Mouse (Mus musculus): ENCODE measurements around the gene Gm4450. TPM values are rescaled to one million over a fixed set of nuclear protein-coding genes. Genes with fewer than 3 reads are reported as not detected.
"Not testable (repeated sequence)": the region's sequence is repeated elsewhere in the genome, so short reads cannot be mapped to it uniquely, and the experiment has no call there.

Gene Gm4450
- polyA plus RNA-seq (2016; fragmentation: Nextera tagmentation; extraction: Ambion mirVana): not detected in 2 replicates

DNA sequence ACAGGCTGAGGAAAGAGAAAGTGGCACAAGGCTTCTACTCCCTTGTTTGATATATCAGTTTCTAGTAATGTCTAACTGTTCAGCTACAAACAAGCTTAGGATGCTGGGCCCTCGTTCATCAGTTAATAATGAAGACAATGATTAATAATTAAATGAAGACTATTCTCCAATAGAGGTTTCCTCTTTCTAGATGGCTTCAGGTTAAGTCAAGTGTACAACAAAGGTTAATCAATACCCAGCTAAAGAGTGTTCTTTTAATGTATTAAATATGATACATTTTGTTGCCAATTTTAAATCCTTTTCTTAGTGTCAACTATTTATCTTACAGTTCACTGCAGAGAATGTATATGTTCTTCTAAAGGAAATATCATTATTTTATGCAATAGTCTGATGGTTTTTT lies at the start of gene Gm4450:
TSS of gene Gm4450 (minus strand) at position 101 of the 400 bp plus-strand sequence.
- WGBS: 90% methylated on average over 1 of the region's 1 CpGs
- H3K27me3 ChIP-seq (ENCODE audit: low read depth, poor library complexity, severe bottlenecking); H3K4me3 ChIP-seq; DNase-seq (ENCODE audit: low spot score); H3K27ac ChIP-seq (replicated peaks); H3K9me3 ChIP-seq (replicated peaks); H3K36me3 ChIP-seq; H3K4me1 ChIP-seq: not testable (repeated sequence)

DNA sequence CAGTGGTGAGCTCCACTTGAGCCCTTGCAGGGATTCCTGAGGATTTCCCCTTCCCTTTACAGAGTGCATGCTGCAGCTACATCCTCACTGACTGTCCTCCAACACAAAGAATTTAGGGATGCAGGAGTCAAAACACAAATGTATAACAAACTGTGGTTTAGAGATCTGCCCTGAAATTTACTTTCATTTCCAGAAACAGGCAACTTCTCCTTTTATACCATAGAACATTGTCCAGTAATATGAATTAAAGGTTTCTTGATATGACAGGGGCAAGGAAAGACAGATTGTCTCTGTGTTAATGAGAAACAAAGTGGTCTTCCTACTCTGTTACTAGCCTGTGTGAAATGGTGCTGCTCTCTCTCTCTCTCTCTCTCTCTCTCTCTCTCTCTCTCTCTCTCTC lies 40.5 kb upstream of the Gm4450 start:
- not testable (repeated sequence) for H3K4me1 ChIP-seq; H3K4me3 ChIP-seq; H3K36me3 ChIP-seq; H3K9me3 ChIP-seq (replicated peaks); H3K27ac ChIP-seq (replicated peaks); H3K27me3 ChIP-seq (ENCODE audit: low read depth, poor library complexity, severe bottlenecking); DNase-seq (ENCODE audit: low spot score)

DNA sequence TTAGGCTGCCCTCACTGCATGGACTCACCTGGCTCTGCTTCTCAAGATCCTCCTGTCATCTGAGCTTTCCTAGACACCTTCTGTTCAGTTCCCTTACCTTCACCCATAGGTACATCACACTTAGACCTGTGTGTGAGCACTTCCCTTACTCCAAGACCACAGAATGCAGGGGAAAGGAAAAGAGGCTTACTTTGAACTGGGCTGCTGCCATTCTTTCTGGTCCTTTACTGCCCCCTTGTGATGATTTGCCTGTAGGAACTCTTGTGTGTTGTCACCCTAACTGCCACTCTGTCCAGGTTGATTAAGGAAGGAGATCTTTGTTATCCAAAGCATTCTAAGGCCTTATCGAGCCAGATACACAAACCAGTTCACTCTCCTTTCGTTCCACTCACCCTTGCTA lies 39.8 kb upstream of the Gm4450 start:
- H3K4me3 ChIP-seq; H3K27me3 ChIP-seq (ENCODE audit: low read depth, poor library complexity, severe bottlenecking); H3K9me3 ChIP-seq (replicated peaks); H3K27ac ChIP-seq (replicated peaks); H3K4me1 ChIP-seq; H3K36me3 ChIP-seq; DNase-seq (ENCODE audit: low spot score): not testable (repeated sequence)
- WGBS: no CpG with 5 or more reads among the region's 2 CpGs

DNA sequence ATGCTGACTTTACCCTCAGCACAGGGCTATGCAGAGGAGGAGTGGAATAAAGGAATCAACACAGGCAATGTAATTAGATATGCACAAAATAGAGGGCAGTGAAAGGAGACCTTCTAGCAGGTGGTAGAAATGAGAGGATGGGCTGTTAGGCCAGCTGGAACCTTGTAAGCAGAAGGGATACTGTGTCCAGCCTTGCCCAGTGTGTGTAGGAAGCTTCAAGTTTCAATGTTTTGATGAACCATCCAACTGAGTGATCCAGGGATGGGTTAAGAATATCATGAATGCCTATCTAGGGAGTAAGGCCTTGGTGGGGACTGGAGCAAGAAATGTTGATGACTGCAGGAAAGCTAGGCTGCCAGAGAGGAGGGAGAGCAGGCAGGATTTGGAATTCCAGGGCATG lies 38.1 kb upstream of the Gm4450 start:
- DNase-seq (ENCODE audit: low spot score); H3K36me3 ChIP-seq; H3K27me3 ChIP-seq (ENCODE audit: low read depth, poor library complexity, severe bottlenecking); H3K9me3 ChIP-seq (replicated peaks); H3K4me3 ChIP-seq; H3K4me1 ChIP-seq; H3K27ac ChIP-seq (replicated peaks): not testable (repeated sequence)

DNA sequence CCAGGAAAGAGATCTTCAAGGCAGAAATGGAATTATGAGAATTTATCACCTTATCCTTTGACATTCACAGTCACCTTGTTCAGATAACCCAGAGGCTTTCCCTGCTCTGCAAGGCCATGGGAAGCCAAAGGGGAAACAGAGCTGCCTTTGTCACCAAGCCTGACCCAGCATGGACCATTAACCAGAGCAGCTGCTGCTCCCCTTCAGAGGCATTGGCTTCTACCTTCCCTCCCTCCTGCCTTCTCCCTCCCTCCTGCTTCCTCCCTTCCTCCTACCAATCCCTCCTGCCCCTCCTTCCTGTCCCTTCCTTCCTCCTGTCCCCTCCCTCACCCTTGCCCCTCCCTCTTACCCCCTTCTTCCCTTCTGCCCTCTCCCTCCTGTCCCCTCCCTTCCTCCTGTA lies 37.3 kb upstream of the Gm4450 start:
- H3K4me3 ChIP-seq; H3K27ac ChIP-seq (replicated peaks); H3K36me3 ChIP-seq; H3K9me3 ChIP-seq (replicated peaks); DNase-seq (ENCODE audit: low spot score); H3K27me3 ChIP-seq (ENCODE audit: low read depth, poor library complexity, severe bottlenecking); H3K4me1 ChIP-seq: not testable (repeated sequence)

DNA sequence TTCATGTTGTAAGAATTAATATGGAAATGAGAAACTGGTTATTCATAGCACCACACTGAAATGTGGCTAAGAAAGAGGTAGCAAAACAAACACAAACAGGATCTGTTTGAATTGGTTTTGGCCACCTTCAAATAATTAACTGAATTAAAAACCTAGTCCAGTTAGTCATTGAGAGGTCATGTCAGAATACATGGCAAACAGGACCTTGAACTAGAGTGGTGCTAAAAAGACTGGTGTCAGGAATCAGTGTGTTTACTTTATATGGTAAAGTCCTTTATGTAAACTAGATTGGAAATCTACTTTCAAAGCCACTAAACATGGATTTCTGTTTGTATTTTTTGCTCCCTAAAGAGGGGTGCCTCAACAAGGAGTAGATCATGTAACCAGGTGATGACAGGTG lies 14.6 kb upstream of the Gm4450 start:
- not testable (repeated sequence) for H3K27ac ChIP-seq (replicated peaks); H3K27me3 ChIP-seq (ENCODE audit: low read depth, poor library complexity, severe bottlenecking); H3K4me1 ChIP-seq; H3K36me3 ChIP-seq; DNase-seq (ENCODE audit: low spot score); H3K4me3 ChIP-seq; H3K9me3 ChIP-seq (replicated peaks)

DNA sequence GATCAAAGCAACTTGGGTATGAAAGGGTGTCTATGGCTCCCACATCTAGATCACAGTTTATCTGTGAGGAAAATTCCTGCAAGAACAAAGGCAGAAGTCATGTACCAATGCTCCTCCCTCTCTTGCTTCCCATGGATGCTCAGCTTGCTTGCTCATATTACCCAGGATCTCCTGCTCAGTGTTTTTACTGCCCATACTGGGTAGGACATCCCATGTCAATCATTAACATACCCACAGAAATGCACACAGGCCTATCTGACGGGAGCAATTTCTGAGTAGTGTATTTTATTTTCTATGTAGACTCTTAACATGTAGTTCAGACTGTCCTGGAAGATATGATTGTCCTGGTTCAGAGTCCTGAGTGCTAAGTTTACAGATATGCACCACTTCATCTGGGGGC lies 14.1 kb upstream of the Gm4450 start:
- not testable (repeated sequence) for H3K27me3 ChIP-seq (ENCODE audit: low read depth, poor library complexity, severe bottlenecking); H3K4me3 ChIP-seq; DNase-seq (ENCODE audit: low spot score); H3K36me3 ChIP-seq; H3K9me3 ChIP-seq (replicated peaks); H3K4me1 ChIP-seq; H3K27ac ChIP-seq (replicated peaks)
- WGBS: no CpG with 5 or more reads among the region's 1 CpGs

DNA sequence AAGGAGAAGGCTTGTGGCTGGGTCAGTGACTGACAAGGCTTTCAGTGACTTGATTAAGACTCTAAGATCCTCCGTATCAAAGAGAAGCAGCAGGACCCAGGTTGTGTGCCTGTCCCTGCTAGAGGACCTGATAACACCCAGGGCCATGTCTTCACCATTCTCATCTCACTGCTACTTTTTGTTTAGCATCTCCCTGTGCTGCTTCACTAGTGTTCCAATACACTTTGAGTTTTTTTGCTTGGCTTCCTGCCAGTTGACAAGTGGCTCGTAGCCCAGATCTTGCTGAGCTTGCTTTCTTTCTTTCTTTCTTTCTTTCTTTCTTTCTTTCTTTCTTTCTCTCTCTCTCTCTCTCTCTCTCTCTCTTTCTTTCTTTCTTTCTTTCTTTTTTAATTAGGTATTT lies 12.4 kb upstream of the Gm4450 start:
- H3K27me3 ChIP-seq (ENCODE audit: low read depth, poor library complexity, severe bottlenecking); H3K4me1 ChIP-seq; H3K9me3 ChIP-seq (replicated peaks); H3K36me3 ChIP-seq; DNase-seq (ENCODE audit: low spot score); H3K27ac ChIP-seq (replicated peaks); H3K4me3 ChIP-seq: not testable (repeated sequence)
- 100% methylated on average over 1 of the region's 2 CpGs for WGBS

DNA sequence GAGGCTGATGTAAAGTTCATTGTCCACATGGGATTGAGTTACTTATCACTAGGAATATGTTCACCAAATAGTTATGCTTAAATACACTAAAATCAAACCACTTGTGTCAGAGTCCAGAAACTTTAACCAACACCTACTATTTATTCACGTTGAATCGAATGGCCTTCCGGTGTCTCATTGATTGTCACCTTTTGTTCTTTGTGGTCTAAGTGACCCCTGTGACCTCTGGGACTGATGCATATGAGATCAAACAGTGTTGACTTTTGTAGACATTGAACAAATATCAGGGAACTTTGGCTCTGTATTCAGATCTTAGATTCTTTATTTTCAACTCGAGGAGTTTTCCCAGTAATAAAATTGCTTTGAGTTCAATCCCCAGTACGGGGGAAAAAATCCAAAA lies 3.1 kb downstream of the Gm4450 start:
- 71% methylated on average over 5 of the region's 5 CpGs for WGBS

DNA sequence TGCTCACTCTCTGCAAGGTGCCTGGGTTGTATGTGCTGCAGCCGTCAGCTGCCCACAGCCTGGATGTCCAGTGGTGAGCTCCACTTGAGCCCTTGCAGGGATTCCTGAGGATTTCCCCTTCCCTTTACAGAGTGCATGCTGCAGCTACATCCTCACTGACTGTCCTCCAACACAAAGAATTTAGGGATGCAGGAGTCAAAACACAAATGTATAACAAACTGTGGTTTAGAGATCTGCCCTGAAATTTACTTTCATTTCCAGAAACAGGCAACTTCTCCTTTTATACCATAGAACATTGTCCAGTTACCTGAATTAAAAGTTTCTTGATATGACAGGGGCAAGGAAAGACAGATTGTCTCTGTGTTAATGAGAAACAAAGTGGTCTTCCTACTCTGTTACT lies 13.0 kb downstream of the Gm4450 start:
- H3K4me1 ChIP-seq; H3K27ac ChIP-seq (replicated peaks); H3K36me3 ChIP-seq; H3K4me3 ChIP-seq; DNase-seq (ENCODE audit: low spot score); H3K27me3 ChIP-seq (ENCODE audit: low read depth, poor library complexity, severe bottlenecking); H3K9me3 ChIP-seq (replicated peaks): not testable (repeated sequence)
- 91% methylated on average over 1 of the region's 1 CpGs for whole genome bisulfite sequencing

More for the DNA sequence above, 3.1 kb downstream of the Gm4450 start:
- H3K36me3 ChIP-seq; H3K4me1 ChIP-seq; H3K27me3 ChIP-seq (ENCODE audit: low read depth, poor library complexity, severe bottlenecking); H3K27ac ChIP-seq (replicated peaks); H3K9me3 ChIP-seq (replicated peaks); DNase-seq (ENCODE audit: low spot score); H3K4me3 ChIP-seq: not testable (repeated sequence)

DNA sequence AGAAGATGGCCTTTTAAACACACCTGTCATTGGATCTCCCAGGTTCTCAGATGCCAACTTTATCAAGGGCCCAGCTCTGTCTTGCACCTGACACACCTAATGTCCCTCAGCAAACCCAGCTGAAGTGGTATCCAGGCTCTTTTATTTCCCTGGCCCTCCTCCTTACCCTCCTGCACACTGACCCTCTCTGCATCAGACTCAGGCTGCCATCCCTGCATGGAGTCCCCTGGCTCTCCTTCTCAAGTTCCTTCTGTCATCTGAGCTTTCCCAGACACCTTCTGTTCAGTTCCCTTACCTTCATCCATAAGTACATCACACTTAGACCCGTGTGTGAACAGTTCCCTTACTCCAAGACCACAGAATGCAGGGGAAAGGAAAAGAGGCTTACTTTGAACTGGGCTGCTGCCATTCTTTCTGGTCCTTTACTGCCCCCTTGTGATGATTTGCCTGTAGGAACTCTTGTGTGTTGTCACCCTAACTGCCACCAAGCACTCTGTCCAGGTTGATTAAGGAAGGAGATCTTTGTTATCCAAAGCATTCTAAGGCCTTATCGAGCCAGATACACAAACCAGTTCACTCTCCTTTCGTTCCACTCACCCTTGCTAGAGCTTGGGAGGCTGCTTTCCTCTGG lies 13.7 kb downstream of the Gm4450 start:
- not testable (repeated sequence) for H3K9me3 ChIP-seq (replicated peaks); DNase-seq (ENCODE audit: low spot score); H3K27me3 ChIP-seq (ENCODE audit: low read depth, poor library complexity, severe bottlenecking); H3K4me1 ChIP-seq; H3K36me3 ChIP-seq; H3K4me3 ChIP-seq; H3K27ac ChIP-seq (replicated peaks)
- 15% methylated on average over 3 of the region's 3 CpGs for WGBS

DNA sequence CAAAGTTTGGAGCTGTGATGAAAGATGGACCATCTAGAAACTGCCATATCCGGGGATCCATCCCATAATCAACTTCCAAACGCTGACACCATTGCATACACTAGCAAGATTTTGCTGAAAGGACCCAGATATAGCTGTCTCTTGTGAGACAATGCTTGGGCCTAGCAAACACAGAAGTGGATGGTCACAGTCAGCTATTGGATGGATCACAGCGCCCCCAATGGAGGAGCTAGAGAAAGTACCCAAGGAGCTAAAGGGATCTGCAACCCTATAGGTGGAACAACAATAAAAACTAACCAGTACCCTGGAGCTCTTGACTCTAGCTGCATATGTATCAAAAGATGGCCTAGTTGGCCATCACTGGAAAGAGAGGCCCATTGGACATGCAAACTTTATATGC lies 14.7 kb downstream of the Gm4450 start:
- not testable (repeated sequence) for H3K36me3 ChIP-seq; DNase-seq (ENCODE audit: low spot score); H3K9me3 ChIP-seq (replicated peaks); H3K27ac ChIP-seq (replicated peaks); H3K4me3 ChIP-seq; H3K4me1 ChIP-seq; H3K27me3 ChIP-seq (ENCODE audit: low read depth, poor library complexity, severe bottlenecking)
- 43% methylated on average over 3 of the region's 3 CpGs for WGBS

DNA sequence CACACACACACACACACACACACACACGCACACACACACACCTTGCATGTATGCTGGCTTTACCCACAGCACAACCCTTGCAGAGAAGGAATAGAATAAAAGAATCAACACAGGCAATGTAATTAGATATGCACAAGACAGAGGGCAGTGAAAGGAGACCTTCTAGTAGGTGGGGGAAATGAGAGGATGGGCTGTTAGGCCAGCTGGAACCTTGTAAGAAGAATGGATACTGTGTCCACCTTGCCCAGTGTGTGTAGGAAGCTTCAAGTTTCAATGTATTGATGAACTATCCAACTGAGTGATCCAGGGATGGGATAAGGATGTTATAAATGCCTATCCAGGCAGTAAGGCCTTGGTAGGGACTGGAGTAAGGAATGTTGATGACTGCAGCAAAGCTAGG lies 21.9 kb downstream of the Gm4450 start:
- Histone ChIP-seq H3K27me3 (ENCODE audit: low read depth, poor library complexity, severe bottlenecking) (peaks cover 8% of the 10 kb centered on the region; the same call in 1 of the 2 replicates), H3K4me3 (no peak overlapping the region), H3K4me1 (peaks cover 3% of the 10 kb centered on the region; the same call in 1 of the 2 replicates), H3K27ac (replicated peaks) (no peak overlapping the region), H3K9me3 (replicated peaks) (no peaks in the 10 kb centered on the region), H3K36me3 (no peaks in the 10 kb centered on the region)
- no peak for DNase-seq (ENCODE audit: low spot score)
- WGBS: 78% methylated on average over 1 of the region's 1 CpGs

DNA sequence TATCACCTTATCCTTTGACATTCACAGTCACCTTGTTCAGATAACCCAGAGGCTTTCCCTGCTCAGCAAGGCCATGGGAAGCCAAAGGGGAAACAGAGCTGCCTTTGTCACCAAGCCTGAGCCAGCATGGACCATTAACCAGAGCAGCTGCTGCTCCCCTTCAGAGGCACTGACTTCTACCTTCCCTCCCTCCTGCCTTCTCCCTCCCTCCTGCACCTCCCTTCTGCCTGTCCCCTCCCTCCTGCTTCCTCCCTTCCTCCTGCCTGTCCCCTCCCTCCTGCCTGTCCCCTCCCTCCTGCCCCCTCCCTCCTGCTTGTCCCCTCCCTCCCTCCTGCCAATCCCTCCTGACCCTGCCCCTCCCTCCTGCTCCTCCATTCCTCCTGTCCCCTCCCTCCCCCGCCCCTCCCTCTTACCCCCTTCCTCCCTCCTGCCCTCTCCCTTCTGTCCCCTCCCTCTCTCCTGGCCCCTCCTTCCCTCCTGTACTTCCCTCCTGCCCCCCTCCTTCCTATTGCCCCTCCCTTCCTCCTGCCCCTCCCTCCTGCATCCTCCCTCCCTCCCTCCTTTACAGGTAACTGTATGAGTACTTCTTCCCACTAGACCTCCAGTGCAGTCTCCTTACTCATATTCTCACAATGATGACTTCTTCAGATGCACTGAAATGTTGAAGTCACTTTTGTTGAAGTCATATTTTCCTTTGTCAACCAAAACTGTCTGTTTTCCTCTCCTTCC lies 22.7 kb downstream of the Gm4450 start:
- no peak for DNase-seq (ENCODE audit: low spot score)
- H3K9me3 ChIP-seq (replicated peaks): no peaks in the 10 kb centered on the region
- 0% methylated on average over 1 of the region's 1 CpGs for WGBS
- H3K27ac ChIP-seq (replicated peaks): no peak overlapping the region
- H3K4me3 ChIP-seq: no peak overlapping the region
- no peaks in the 10 kb centered on the region for H3K36me3 ChIP-seq
- peaks cover 7% of the 10 kb centered on the region for H3K4me1 ChIP-seq
- H3K27me3 ChIP-seq (ENCODE audit: low read depth, poor library complexity, severe bottlenecking): peaks cover 16% of the 10 kb centered on the region

All from midbrain, embryonic 10.5 days (tissue).